Mouse (Mus musculus) stomach, embryonic 16.5 days (tissue): ENCODE measurements around the gene Fbxo3. TPM values are rescaled to one million over a fixed set of nuclear protein-coding genes. Genes with fewer than 3 reads are reported as not detected.
"Not testable (repeated sequence)": the region's sequence is repeated elsewhere in the genome, so short reads cannot be mapped to it uniquely, and the experiment has no call there.

Experiments
- ATAC-seq: fragments of 200-750 bp; cut with Nextera tagmentation; 2 replicates; pipeline ENCODE4 v1.8.0; 2017; ENCODE audit warnings: moderate number of reproducible peaks, moderate TSS enrichment; ENCODE audit not compliant: insufficient read depth, low FRiP score
- H3K27ac ChIP-seq: fragments of 300-500 bp; sonication (generic); 2 replicates; pipeline ENCODE4 v1.5.1; 2014; ENCODE audit warnings: low read length
- H3K27me3 ChIP-seq: fragments of 300-500 bp; sonication (generic); 2 replicates; pipeline ENCODE4 v1.6.1; 2014; ENCODE audit warnings: low read length, control low read depth, mixed read lengths; ENCODE audit not compliant: control insufficient read depth, insufficient read depth
- H3K36me3 ChIP-seq: fragments of 300-500 bp; sonication (generic); 2 replicates; pipeline ENCODE4 v1.6.1; 2014; ENCODE audit warnings: low read length; ENCODE audit not compliant: control insufficient read depth, insufficient read depth
- H3K4me1 ChIP-seq: fragments of 300-500 bp; sonication (generic); 2 replicates; pipeline ENCODE4 v1.6.1; 2014; ENCODE audit warnings: low read length, control low read depth, mixed read lengths; ENCODE audit not compliant: control insufficient read depth, insufficient read depth
- H3K4me2 ChIP-seq: fragments of 300-500 bp; sonication (generic); 2 replicates; pipeline ENCODE4 v1.6.1; 2014; ENCODE audit warnings: low read depth, low read length, mixed read lengths
- H3K4me3 ChIP-seq: fragments of 300-500 bp; sonication (generic); replicated peaks from 2 replicates; pipeline ENCODE4 v1.5.1; 2014; ENCODE audit warnings: mild to moderate bottlenecking, low read length
- H3K9ac ChIP-seq: fragments of 300-500 bp; sonication (generic); 2 replicates; pipeline ENCODE4 v1.6.1; 2014; ENCODE audit warnings: low read length
- H3K9me3 ChIP-seq: fragments of 300-500 bp; sonication (generic); replicated peaks from 2 replicates; pipeline ENCODE4 v1.6.1; 2016; ENCODE audit warnings: low read length, control low read depth; ENCODE audit not compliant: control insufficient read depth
- WGBS: fragments of 180-500 bp; shearing (Covaris S2); extraction: QIAGEN DNeasy Blood & Tissue Kit; methylation state at CpG from one replicate; pipeline ENCODE4 v1.1.7; 2014; 5-methylcytosine and 5-hydroxymethylcytosine counted together
- polyA plus RNA-seq: library from polyadenylated mRNA; unstranded; fragments of >200 nt; fragmentation: Nextera tagmentation; extraction: Ambion mirVana; gene quantifications from 2 replicates; pipeline ENCODE4 v1.2.1, GENCODE M21; 2015

Gene Fbxo3
- polyA plus RNA-seq, 1 experiment from 2014 or later, result 64.2 TPM

DNA sequence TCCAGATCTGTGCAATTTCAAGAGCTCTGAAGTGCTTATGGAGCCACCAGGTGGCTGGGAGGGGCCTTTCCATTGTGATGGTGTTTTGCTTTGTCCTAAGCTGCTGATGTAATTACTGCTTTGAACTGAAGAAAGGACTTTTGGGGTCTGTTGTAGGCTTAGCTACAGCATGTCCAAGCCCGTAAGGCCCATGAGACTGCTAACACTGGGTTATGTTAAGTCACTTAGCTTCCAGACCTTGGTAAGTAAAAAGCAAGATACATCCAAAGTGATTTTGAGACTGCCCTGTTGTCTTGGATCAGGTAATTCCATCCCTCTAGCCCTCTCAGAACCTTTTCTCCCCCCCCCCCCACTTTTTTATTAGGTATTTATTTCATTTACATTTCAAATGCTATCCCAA lies 69.3 kb downstream of the Fbxo3 start:
- H3K27me3 ChIP-seq, H3K9ac ChIP-seq, H3K4me3 ChIP-seq, H3K27ac ChIP-seq, H3K36me3 ChIP-seq, H3K9me3 ChIP-seq: not testable (repeated sequence)
- 0 out of 2 replicates have a peak, but pooled peaks have one; percentile 16 for ATAC-seq
- WGBS, result 87% methylated on average over 1 of the region's 1 CpGs
- Histone ChIP-seq H3K4me2 (peak overlapping the region; percentile 63), H3K4me1 (peaks cover 11% of the 10 kb centered on the region; the same call in 1 of the 2 replicates)

DNA sequence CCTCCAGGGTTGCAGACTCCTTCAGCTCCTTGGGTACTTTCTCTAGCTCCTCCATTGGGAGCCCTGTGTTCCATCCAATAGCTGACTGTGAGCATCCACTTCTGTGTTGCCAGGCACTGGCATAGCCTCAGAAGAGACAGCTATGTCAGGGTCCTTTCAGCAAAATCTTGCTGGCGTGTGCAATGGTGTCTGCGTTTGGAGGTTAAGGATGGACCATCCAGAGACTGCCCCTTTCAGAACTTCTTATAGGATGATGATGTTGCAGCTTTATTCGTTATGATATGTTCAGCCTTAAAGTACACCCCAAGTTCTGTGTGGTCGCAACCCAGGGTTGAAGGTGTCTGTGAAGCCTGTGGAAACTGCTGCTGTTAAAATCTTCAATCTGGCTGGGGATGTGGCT lies 69.9 kb downstream of the Fbxo3 start:
- not testable (repeated sequence) for H3K27ac ChIP-seq, H3K4me2 ChIP-seq, H3K9ac ChIP-seq, H3K4me3 ChIP-seq, H3K27me3 ChIP-seq, H3K36me3 ChIP-seq, ATAC-seq, H3K9me3 ChIP-seq
- WGBS, result 94% methylated on average over 4 of the region's 4 CpGs
- H3K4me1 ChIP-seq, result peaks cover 11% of the 10 kb centered on the region; the same call in 1 of the 2 replicates

DNA sequence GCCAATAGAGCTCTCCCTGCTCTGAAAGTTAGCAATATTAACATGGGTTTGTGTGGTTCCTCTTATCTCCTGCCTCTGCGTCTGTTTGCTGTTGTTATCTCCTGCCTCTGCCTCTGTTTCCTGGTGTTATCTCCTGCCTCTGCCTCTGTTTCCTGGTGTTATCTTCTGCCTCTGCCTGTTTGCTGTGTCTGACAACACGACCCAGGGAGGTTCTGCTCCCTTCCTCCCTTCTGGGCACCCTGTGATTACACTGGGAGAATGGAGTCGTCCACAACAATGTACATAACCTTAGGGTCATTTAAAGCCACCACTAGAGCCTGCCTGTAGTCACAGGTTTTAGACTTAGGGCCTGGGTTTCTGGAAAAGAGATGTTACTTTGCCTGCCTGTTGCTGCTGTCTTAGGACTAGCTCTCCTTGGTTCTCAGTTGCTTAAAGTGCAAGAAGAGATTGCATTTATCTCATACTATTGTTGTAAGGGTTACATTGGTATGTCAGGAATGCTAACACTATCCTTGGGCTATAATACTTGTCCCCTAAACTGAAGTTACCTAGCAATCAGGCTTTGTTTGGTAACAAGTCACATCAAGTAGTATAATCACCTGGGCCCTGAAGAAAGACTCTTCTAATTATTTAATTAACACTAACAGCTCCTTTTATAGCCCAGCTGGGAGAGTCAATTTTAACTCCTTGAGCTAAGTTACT lies 71.2 kb downstream of the Fbxo3 start:
- Histone ChIP-seq H3K4me3 (no peak overlapping the region), H3K36me3 (no peaks in the 10 kb centered on the region), H3K27ac (no peak overlapping the region), H3K9ac (no peak overlapping the region), H3K9me3 (no peaks in the 10 kb centered on the region), H3K4me1 (peaks cover 11% of the 10 kb centered on the region; the same call in 1 of the 2 replicates), H3K4me2 (no peak overlapping the region), H3K27me3 (no peaks in the 10 kb centered on the region)
- peak; percentile 44; the same call in 1 of the 2 replicates for ATAC-seq
- WGBS, result 24% methylated on average over 3 of the region's 3 CpGs

DNA sequence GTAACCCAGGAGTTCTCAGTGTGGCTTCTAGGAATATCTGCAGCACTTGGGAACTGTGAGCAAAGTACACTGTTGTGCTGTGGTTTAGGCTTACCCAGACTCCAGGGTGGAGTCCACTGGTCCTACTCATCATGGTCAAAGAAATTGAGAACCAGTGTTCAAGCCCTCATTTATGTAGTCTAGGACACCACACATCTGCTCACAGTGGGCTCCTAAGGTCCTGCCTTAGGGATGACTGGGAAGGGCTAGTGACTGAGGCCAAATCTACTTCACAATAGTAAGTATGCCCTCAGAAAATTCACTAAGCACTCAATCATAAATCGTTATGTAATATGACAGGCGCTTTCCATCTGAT lies 71.7 kb downstream of the Fbxo3 start:
- no peaks in the 10 kb centered on the region for H3K36me3 ChIP-seq
- H3K9me3 ChIP-seq, result no peaks in the 10 kb centered on the region
- 100% methylated on average over 2 of the region's 2 CpGs for WGBS
- no peak overlapping the region for H3K4me3 ChIP-seq
- no peaks in the 10 kb centered on the region for H3K27me3 ChIP-seq
- no peak overlapping the region for H3K9ac ChIP-seq
- H3K4me2 ChIP-seq, result no peak overlapping the region
- no peak for ATAC-seq
- H3K27ac ChIP-seq, result no peak overlapping the region
- peaks cover 11% of the 10 kb centered on the region; the same call in 1 of the 2 replicates for H3K4me1 ChIP-seq

DNA sequence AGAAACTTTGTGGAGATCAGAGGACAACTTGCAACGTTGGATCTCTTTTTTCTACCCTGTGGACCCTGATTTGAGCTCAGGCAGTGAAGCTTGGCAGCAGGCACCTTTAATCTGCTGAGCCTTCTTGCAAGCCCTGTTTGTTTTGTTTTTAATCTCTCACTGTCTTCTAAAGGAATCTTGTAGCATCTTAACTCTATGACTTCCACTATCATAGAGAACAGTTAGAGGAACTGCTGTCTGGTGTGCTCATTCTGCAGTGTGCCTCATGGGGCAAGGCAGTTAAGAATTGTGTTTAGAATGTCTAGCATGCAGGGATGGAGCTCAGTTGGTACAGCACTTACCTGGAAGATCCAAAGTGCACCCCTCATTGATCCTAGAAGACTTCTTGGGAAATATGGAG lies 72.4 kb downstream of the Fbxo3 start:
- Histone ChIP-seq H3K36me3 (no peaks in the 10 kb centered on the region), H3K4me1 (peaks cover 11% of the 10 kb centered on the region; the same call in 1 of the 2 replicates)

DNA sequence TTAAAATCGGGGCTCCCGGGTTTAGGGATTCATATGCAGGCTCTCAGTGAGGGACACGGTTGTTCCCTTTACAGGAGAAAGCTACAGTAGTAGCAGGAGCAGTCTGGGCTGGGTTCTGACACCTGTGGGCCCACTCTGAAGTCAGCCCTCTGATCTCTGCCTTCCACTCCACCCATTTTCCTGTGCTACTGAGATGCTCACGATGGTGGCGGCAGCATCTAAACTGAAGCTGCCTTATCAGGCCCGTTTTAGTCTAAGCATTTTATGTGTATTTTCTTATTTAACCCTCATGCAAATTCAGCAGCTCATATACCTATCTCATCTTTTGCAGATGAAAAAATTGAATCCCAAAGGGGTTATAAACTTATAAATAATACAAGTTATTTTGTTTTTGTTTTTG lies 77.3 kb downstream of the Fbxo3 start:
- Histone ChIP-seq H3K4me2 (no peak overlapping the region), H3K27ac (no peak overlapping the region), H3K9ac (no peak overlapping the region), H3K4me3 (no peak overlapping the region), H3K9me3 (no peaks in the 10 kb centered on the region), H3K4me1 (no peaks in the 10 kb centered on the region), H3K27me3 (no peaks in the 10 kb centered on the region), H3K36me3 (no peaks in the 10 kb centered on the region)
- ATAC-seq, result no peak
- WGBS, result 84% methylated on average over 6 of the region's 6 CpGs

More for the DNA sequence above, 72.4 kb downstream of the Fbxo3 start:
- no peak overlapping the region for H3K9ac ChIP-seq
- WGBS, result 50% methylated on average over 1 of the region's 1 CpGs
- H3K27me3 ChIP-seq, result no peaks in the 10 kb centered on the region
- H3K9me3 ChIP-seq, result no peaks in the 10 kb centered on the region
- H3K4me3 ChIP-seq, result no peak overlapping the region
- no peak overlapping the region for H3K27ac ChIP-seq
- ATAC-seq, result no peak
- H3K4me2 ChIP-seq, result no peak overlapping the region

DNA sequence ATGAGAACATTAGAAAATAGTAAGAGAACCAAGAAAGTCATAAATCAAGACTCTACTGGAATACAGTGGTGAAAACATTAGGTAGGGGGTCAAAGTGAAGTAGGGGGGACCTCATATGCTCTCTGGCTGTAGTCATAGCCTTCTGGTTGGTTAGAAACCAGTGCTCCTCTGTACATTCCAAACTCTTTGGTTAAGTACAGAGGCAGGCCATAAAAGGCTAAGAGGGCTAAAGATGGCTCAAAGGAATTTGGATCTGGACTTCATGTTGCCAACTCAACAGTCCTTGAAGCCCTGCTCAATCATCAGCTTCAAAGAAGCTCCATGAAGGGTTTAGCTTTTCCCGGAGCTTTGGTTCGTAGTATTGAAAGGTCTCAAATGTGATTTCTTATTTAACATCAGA lies 81.5 kb downstream of the Fbxo3 start:
- H3K27ac ChIP-seq, H3K4me2 ChIP-seq, H3K36me3 ChIP-seq, H3K27me3 ChIP-seq, H3K4me3 ChIP-seq, H3K9me3 ChIP-seq, H3K4me1 ChIP-seq, ATAC-seq, H3K9ac ChIP-seq: not testable (repeated sequence)
- WGBS, result 79% methylated on average over 2 of the region's 2 CpGs

DNA sequence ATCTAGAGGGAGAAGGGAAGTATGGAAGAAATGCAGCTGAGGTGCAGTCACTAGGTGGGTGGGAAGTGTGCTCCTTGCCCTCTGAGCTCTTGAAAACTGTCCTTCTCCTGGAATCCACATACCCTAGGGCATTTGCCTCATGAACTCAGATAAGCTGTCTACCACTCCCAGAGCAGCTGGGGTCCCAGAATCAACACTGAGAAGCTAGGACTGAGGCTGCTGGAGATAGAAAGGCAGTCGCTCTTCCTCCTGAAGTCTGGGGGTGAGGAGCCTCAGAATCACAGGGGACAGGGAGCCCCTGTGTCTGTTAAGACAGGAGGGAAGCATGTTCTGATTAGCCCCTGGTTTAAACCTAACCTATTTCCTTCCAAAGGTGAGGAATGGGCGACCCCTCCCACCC lies 82.0 kb downstream of the Fbxo3 start:
- H3K27ac ChIP-seq, result no peak overlapping the region
- no peak for ATAC-seq
- H3K9me3 ChIP-seq, result no peaks in the 10 kb centered on the region
- no peak overlapping the region for H3K9ac ChIP-seq
- H3K4me3 ChIP-seq, result no peak overlapping the region
- no peaks in the 10 kb centered on the region for H3K4me1 ChIP-seq
- no peak overlapping the region for H3K4me2 ChIP-seq
- H3K27me3 ChIP-seq, result no peaks in the 10 kb centered on the region
- no peaks in the 10 kb centered on the region for H3K36me3 ChIP-seq
- 60% methylated on average over 2 of the region's 2 CpGs for WGBS

DNA sequence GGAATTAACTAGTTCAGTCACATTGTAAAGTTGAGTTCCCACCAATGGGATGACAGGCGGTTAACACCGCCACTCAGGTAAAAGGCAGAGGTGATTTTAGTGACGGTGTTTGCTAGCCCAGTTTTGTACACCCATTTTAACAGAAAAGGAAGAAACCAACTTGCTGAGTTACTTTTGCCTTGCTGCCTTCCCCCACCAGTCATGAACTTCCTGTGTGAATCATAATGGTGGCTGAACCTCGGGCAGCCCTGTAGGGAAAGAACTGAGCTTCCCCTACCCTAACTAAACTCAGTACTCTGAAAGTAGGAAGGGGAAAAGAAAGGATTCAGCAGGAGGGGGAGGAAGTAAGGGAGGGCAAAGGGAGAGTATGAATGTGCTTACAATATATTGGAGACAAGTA lies 82.5 kb downstream of the Fbxo3 start:
- no peak for ATAC-seq
- Histone ChIP-seq H3K9ac (no peak overlapping the region), H3K4me3 (no peak overlapping the region), H3K27ac (no peak overlapping the region), H3K4me2 (no peak overlapping the region), H3K4me1 (no peaks in the 10 kb centered on the region), H3K9me3 (no peaks in the 10 kb centered on the region), H3K36me3 (no peaks in the 10 kb centered on the region), H3K27me3 (no peaks in the 10 kb centered on the region)
- WGBS, result 84% methylated on average over 4 of the region's 4 CpGs
